Mouse (Mus musculus) adipose tissue, adult 10 weeks (tissue): Measurements from ENCODE around the gene Creb3l4. TPM values are rescaled to one million over a fixed set of nuclear protein-coding genes. Genes with fewer than 3 reads are reported as not detected.

Experiments used
- polyA plus RNA-seq: library from polyadenylated mRNA; stranded (reverse); fragments of 350-450 nt; fragmentation: Illumina TruSeq; extraction: RNeasy Lipid Tissue Mini Kit (QIAGEN cat#74804); gene quantifications from one replicate; pipeline ENCODE4 v1.2.3, GENCODE M21; 2014; ENCODE audit warnings: low read depth, low replicate concordance

Creb3l4 gene
- 4.3 TPM for polyA plus RNA-seq

GRCm38 (mm10) chr3:90242984-90243775 lies at the start of gene Creb3l4:
Gene Creb3l4 (minus strand): TSS chr3:90243512.

GRCm38 (mm10) chr3:90292345-90293275 lies 49.3 kb upstream of the Creb3l4 start, which contains the start of gene Gatad2b:
Gene Gatad2b (plus strand): TSS chr3:90293178.

GRCm38 (mm10) chr3:90265034-90265931 lies 22.0 kb upstream of the Creb3l4 start, which contains the start of gene Dennd4b:
Gene Dennd4b (plus strand): TSS chr3:90265185.

GRCm38 (mm10) chr3:90253653-90254418 lies 10.5 kb upstream of the Creb3l4 start, which contains the start of gene Crtc2:
Gene Crtc2 (plus strand): TSS chr3:90254163.

GRCm38 (mm10) chr3:90247960-90248745 lies 4.8 kb upstream of the Creb3l4 start, which contains the start of gene Slc39a1:
Gene Slc39a1 (plus strand): TSS chr3:90248172.

GRCm38 (mm10) chr3:90231507-90232333 lies 11.6 kb downstream of the Creb3l4 start, which contains the start of gene Jtb:
Gene Jtb (plus strand): TSS chr3:90231597.

GRCm38 (mm10) chr3:90213377-90213866 lies 29.9 kb downstream of the Creb3l4 start, which contains the start of the genes Rps27 and Rab13:
Gene Rps27 (minus strand): TSS chr3:90213651.
Gene Rab13 (plus strand): TSS chr3:90213695.

Other genes starting within 250 kb of the Creb3l4 start
- gene Hax1, start 244.7 kb downstream of the Creb3l4 start, polyA plus RNA-seq = 74.8 TPM
- gene 4933434E20Rik, start 191.9 kb downstream of the Creb3l4 start, polyA plus RNA-seq = 87.0 TPM
- 93.6 TPM for gene Ubap2l, start 190.9 kb downstream of the Creb3l4 start, polyA plus RNA-seq
- gene Tpm3, start 170.9 kb downstream of the Creb3l4 start, polyA plus RNA-seq = 218 TPM
- 0.76 TPM for gene Nup210l, start 139.4 kb downstream of the Creb3l4 start, polyA plus RNA-seq
- 3,735 TPM for gene Rps27, start 29.9 kb downstream of the Creb3l4 start, polyA plus RNA-seq
- gene Rab13, start 29.8 kb downstream of the Creb3l4 start, polyA plus RNA-seq = 21.7 TPM
- gene Jtb, start 11.9 kb downstream of the Creb3l4 start, polyA plus RNA-seq = 72.0 TPM
- gene Slc39a1, start 4.7 kb upstream of the Creb3l4 start, polyA plus RNA-seq = 86.1 TPM
- gene Crtc2, start 10.7 kb upstream of the Creb3l4 start, polyA plus RNA-seq = 44.9 TPM
- gene Dennd4b, start 21.7 kb upstream of the Creb3l4 start, polyA plus RNA-seq = 8.7 TPM
- gene Gatad2b, start 49.7 kb upstream of the Creb3l4 start, polyA plus RNA-seq = 19.4 TPM
- gene Slc27a3, start 146.4 kb upstream of the Creb3l4 start, polyA plus RNA-seq = 5.7 TPM
- gene Ints3, start 190.1 kb upstream of the Creb3l4 start, polyA plus RNA-seq = 33.2 TPM
- 28.7 TPM for gene Npr1, start 222.4 kb upstream of the Creb3l4 start, polyA plus RNA-seq
- gene Ilf2, start 232.6 kb upstream of the Creb3l4 start, polyA plus RNA-seq = 60.7 TPM
- 66.2 TPM for gene Snapin, start 247.5 kb upstream of the Creb3l4 start, polyA plus RNA-seq